Mouse (Mus musculus): ENCODE measurements at regions not wholly inside any gene's neighbourhood (a gene's known extent, or its start where the extent isn't known, plus 50 kb on each side); places are given as distances from the start of the nearest gene placed in this dataset.

GRCm38 (mm10) chr14:72783248-72783647 is 73.4 kb upstream of the Fndc3a start:
- DNase-seq (ENCODE audit: low read depth, low spot score): no peak

DNA sequence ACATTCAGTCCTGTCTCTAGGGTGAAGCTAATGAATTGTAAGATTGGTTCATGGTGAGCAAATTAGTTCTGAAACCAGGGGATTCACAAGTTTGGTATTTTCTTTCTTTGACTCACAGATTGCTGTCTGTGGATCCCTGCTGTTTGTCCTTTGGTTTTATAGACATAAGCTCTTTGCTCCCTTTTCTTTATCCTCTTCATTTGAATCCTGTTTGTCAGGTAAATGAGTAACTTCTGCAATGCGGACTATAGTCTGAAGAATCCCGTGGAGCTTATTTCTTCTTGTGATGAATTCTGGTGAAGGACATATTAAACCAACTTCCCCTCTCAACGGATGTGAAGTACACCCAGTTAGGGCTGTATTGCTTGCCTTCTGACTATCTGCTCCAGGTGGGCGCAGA is 69.6 kb upstream of the Fndc3a start:
- no peak for DNase-seq (ENCODE audit: low read depth, low spot score)

GRCm38 (mm10) chr14:72778756-72779155 is 69.0 kb upstream of the Fndc3a start:
- no peak for DNase-seq (ENCODE audit: low read depth, low spot score)

- no peak for DNase-seq (ENCODE audit: low read depth, low spot score)
Observed at GRCm38 (mm10) chr14:72777927-72778560, 68.2 kb upstream of the Fndc3a start.

DNA sequence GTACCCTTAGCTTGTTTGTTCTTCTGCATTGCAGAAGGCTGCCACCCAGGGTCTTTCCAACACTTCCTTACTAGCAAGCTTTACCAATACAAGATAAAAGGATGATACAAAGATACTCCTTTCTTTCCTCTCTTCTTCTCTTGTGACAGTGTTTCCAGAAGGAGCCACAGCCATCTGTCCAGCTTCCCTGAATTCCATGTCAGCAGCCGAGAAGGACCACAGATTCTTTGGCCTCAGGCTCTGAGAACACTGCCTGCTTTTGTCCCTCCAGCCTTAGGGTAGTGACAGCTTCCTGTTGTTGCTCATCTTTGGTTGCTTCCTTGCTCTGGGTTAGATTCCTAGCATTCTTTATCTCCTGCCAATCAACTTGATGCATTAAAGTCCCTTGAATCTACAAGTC is 60.4 kb upstream of the Fndc3a start:
- DNase-seq (ENCODE audit: low read depth, low spot score): peak; percentile 6

DNA sequence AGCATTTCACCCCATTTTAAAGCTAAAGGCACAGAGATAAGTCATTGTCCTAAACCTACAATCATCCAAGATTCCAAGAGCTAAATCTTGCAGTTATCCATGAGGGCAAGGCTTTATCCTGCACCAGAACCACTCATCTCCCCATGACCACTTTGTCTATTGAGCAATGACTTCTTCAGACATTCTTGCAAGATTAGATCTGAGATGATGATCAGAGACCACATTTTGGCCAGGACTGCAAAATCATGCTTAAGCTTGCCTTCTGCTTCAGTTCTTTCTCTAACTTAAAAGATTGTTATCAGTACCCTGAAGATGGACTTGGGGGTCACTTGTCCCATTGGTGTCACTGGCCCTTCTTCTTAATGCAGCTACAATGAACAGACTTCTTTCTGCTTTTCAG is 50.3 kb upstream of the Fndc3a start:
- no peak for DNase-seq (ENCODE audit: low read depth, low spot score)
